Mouse (Mus musculus): ENCODE measurements at regions not wholly inside any gene's neighbourhood (a gene's known extent, or its start where the extent isn't known, plus 50 kb on each side); places are given as distances from the start of the nearest gene placed in this dataset.

DNA sequence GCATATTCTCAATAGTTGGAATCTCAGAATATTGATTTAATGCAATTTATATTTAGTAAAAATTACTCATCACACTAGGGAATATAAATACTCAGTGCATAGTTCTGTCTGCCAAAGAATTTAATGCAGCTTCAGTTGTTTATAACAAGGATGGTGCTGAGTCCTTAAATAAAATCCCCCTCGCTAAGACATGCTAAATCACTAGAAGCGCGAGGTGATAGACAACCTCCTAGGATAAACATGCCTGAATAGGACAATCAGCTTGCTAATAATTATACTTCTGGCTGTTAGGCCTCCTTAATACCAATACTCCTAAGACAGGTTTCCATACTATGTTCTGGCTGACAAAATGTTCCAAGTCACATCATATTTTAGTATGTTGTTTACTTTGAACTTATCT is 3650.0 kb downstream of the 9330182O14Rik start:
- TF ChIP-seq POLR2A (IDR thresholded peaks at IDR 0.05; ENCODE audit: insufficient read depth, low read depth, low read length) (no peak), CTCF (IDR thresholded peaks at IDR 0.05) (no peak), EP300 (IDR thresholded peaks at IDR 0.05; ENCODE audit: insufficient read depth, low read depth, low read length) (no peak)
